Mouse (Mus musculus) neural tube, embryonic 14.5 days (tissue): Measurements from ENCODE around the gene Tdrd7. TPM values are rescaled to one million over a fixed set of nuclear protein-coding genes. Genes with fewer than 3 reads are reported as not detected.

Source experiments
- ATAC-seq: fragments of 200-750 bp; cut with Nextera tagmentation; 2 replicates; pipeline ENCODE4 v1.8.0; 2017; ENCODE audit warnings: low read depth, mild to moderate bottlenecking, moderate TSS enrichment, moderate library complexity
- H3K27ac ChIP-seq: fragments of 300-500 bp; sonication (generic); 2 replicates; pipeline ENCODE4 v1.5.1; 2014; ENCODE audit warnings: low read depth, mild to moderate bottlenecking, control low read depth, low read length, moderate library complexity, mixed read lengths
- H3K27me3 ChIP-seq: fragments of 300-500 bp; sonication (generic); 2 replicates; pipeline ENCODE4 v1.6.1; 2014; ENCODE audit warnings: low read length; ENCODE audit not compliant: control insufficient read depth, insufficient read depth
- H3K36me3 ChIP-seq: fragments of 300-500 bp; sonication (generic); 2 replicates; pipeline ENCODE4 v1.6.1; 2014; ENCODE audit warnings: low read length, mixed read lengths; ENCODE audit not compliant: control insufficient read depth, insufficient read depth
- H3K4me1 ChIP-seq: fragments of 300-500 bp; sonication (generic); 2 replicates; pipeline ENCODE4 v1.6.1; 2014; ENCODE audit warnings: low read length; ENCODE audit not compliant: control insufficient read depth, insufficient read depth
- H3K4me2 ChIP-seq: fragments of 300-500 bp; sonication (generic); 2 replicates; pipeline ENCODE4 v1.6.1; 2014; ENCODE audit warnings: mild to moderate bottlenecking, low read depth, low read length, control low read depth
- H3K4me3 ChIP-seq: fragments of 300-500 bp; sonication (generic); 2 replicates; pipeline ENCODE4 v1.5.1; 2014; ENCODE audit warnings: low read depth, low read length, control low read depth, mixed read lengths
- H3K9ac ChIP-seq: fragments of 300-500 bp; sonication (generic); replicated peaks from 2 replicates; pipeline ENCODE4 v1.6.1; 2014; ENCODE audit warnings: low read depth, mild to moderate bottlenecking, control low read depth, low read length, mixed read lengths
- H3K9me3 ChIP-seq: fragments of 300-500 bp; sonication (generic); 2 replicates; pipeline ENCODE4 v1.6.1; 2016; ENCODE audit warnings: low read length; ENCODE audit not compliant: control insufficient read depth
- WGBS: fragments of 180-500 bp; shearing (Covaris S2); extraction: QIAGEN DNeasy Blood & Tissue Kit; methylation state at CpG from one replicate; pipeline ENCODE4 v1.1.7; 2014; 5-methylcytosine and 5-hydroxymethylcytosine counted together
- polyA plus RNA-seq: library from polyadenylated mRNA; unstranded; fragments of >200 nt; fragmentation: Nextera tagmentation; extraction: Ambion mirVana; gene quantifications from 2 replicates; pipeline ENCODE4 v1.2.1, GENCODE M21; 2014

Tdrd7 gene
- polyA plus RNA-seq, 1 experiment from 2014 or later: 30.1 TPM

GRCm38 (mm10) chr4:46068060-46068459, 102.9 kb downstream of the Tdrd7 start:
- no peaks in the 10 kb centered on the region for H3K9me3 ChIP-seq
- no peak for ATAC-seq
- H3K36me3 ChIP-seq: no peaks in the 10 kb centered on the region
- H3K4me2 ChIP-seq: no peak overlapping the region
- H3K9ac ChIP-seq: no peak overlapping the region
- no peaks in the 10 kb centered on the region for H3K4me1 ChIP-seq
- H3K4me3 ChIP-seq: no peak overlapping the region
- no peaks in the 10 kb centered on the region for H3K27me3 ChIP-seq
- no peak overlapping the region for H3K27ac ChIP-seq
- WGBS: 74% methylated on average over 3 of the region's 3 CpGs

- no peak overlapping the region for H3K4me3 ChIP-seq
- no peaks in the 10 kb centered on the region for H3K9me3 ChIP-seq
- no peaks in the 10 kb centered on the region for H3K27me3 ChIP-seq
- 50% methylated on average over 1 of the region's 1 CpGs for WGBS
- H3K9ac ChIP-seq: no peak overlapping the region
- ATAC-seq: no peak
- no peak overlapping the region for H3K4me2 ChIP-seq
- no peak overlapping the region for H3K27ac ChIP-seq
- no peaks in the 10 kb centered on the region for H3K36me3 ChIP-seq
- no peaks in the 10 kb centered on the region for H3K4me1 ChIP-seq
These were observed 103.4 kb downstream of the Tdrd7 start for GRCm38 (mm10) chr4:46068573-46068972.

GRCm38 (mm10) chr4:46069851-46070482, 104.8 kb downstream of the Tdrd7 start:
- WGBS: 47% methylated on average over 6 of the region's 6 CpGs

GRCm38 (mm10) chr4:46072631-46073030, 107.5 kb downstream of the Tdrd7 start:
- Histone ChIP-seq H3K4me2 (no peak overlapping the region), H3K36me3 (no peaks in the 10 kb centered on the region), H3K27me3 (no peaks in the 10 kb centered on the region), H3K9ac (no peak overlapping the region), H3K4me3 (no peak overlapping the region), H3K4me1 (no peaks in the 10 kb centered on the region), H3K9me3 (no peaks in the 10 kb centered on the region), H3K27ac (no peak overlapping the region)
- no peak for ATAC-seq
- 91% methylated on average over 6 of the region's 6 CpGs for WGBS

More at GRCm38 (mm10) chr4:46069851-46070482, 104.8 kb downstream of the Tdrd7 start:
- no peak overlapping the region for H3K27ac ChIP-seq
- no peak overlapping the region for H3K4me3 ChIP-seq
- no peaks in the 10 kb centered on the region for H3K4me1 ChIP-seq
- H3K4me2 ChIP-seq: no peak overlapping the region
- no peak for ATAC-seq
- no peak overlapping the region for H3K9ac ChIP-seq
- H3K27me3 ChIP-seq: no peaks in the 10 kb centered on the region
- H3K36me3 ChIP-seq: no peaks in the 10 kb centered on the region
- no peaks in the 10 kb centered on the region for H3K9me3 ChIP-seq

- H3K27ac ChIP-seq: no peak overlapping the region
- no peaks in the 10 kb centered on the region for H3K27me3 ChIP-seq
- H3K4me1 ChIP-seq: no peaks in the 10 kb centered on the region
- no peaks in the 10 kb centered on the region for H3K36me3 ChIP-seq
- no peak overlapping the region for H3K4me3 ChIP-seq
- no peaks in the 10 kb centered on the region for H3K9me3 ChIP-seq
- no peak for ATAC-seq
- WGBS: 53% methylated on average over 4 of the region's 4 CpGs
- no peak overlapping the region for H3K4me2 ChIP-seq
- H3K9ac ChIP-seq: no peak overlapping the region
These were observed 108.6 kb downstream of the Tdrd7 start for GRCm38 (mm10) chr4:46073736-46074135.

GRCm38 (mm10) chr4:46075664-46076063, 110.5 kb downstream of the Tdrd7 start:
- Histone ChIP-seq H3K9me3 (no peaks in the 10 kb centered on the region), H3K36me3 (no peaks in the 10 kb centered on the region), H3K27ac (no peak overlapping the region), H3K9ac (no peak overlapping the region), H3K4me2 (no peak overlapping the region), H3K4me3 (no peak overlapping the region), H3K4me1 (no peaks in the 10 kb centered on the region), H3K27me3 (no peaks in the 10 kb centered on the region)
- 94% methylated on average over 3 of the region's 3 CpGs for WGBS
- no peak for ATAC-seq

- H3K36me3 ChIP-seq: no peaks in the 10 kb centered on the region
- 66% methylated on average over 2 of the region's 2 CpGs for WGBS
- no peak overlapping the region for H3K27ac ChIP-seq
- no peak overlapping the region for H3K9ac ChIP-seq
- no peak overlapping the region for H3K4me2 ChIP-seq
- H3K27me3 ChIP-seq: no peaks in the 10 kb centered on the region
- no peaks in the 10 kb centered on the region for H3K9me3 ChIP-seq
- H3K4me3 ChIP-seq: no peak overlapping the region
- no peaks in the 10 kb centered on the region for H3K4me1 ChIP-seq
- no peak for ATAC-seq
These were observed 111.8 kb downstream of the Tdrd7 start for GRCm38 (mm10) chr4:46076892-46077291.

- Histone ChIP-seq H3K27me3 (no peaks in the 10 kb centered on the region), H3K4me3 (no peak overlapping the region), H3K4me1 (no peaks in the 10 kb centered on the region; the same call in 1 of the 2 replicates), H3K9me3 (no peaks in the 10 kb centered on the region), H3K9ac (no peak overlapping the region), H3K36me3 (no peaks in the 10 kb centered on the region), H3K4me2 (no peak overlapping the region), H3K27ac (no peak overlapping the region)
- ATAC-seq: no peak
- 87% methylated on average over 4 of the region's 4 CpGs for WGBS
These were observed 115.1 kb downstream of the Tdrd7 start for GRCm38 (mm10) chr4:46080261-46080660.

GRCm38 (mm10) chr4:46082555-46082954, 117.4 kb downstream of the Tdrd7 start:
- no peaks in the 10 kb centered on the region; the same call in 1 of the 2 replicates for H3K4me1 ChIP-seq
- ATAC-seq: no peak
- H3K27ac ChIP-seq: no peak overlapping the region
- no peaks in the 10 kb centered on the region for H3K36me3 ChIP-seq
- H3K27me3 ChIP-seq: no peaks in the 10 kb centered on the region
- no peaks in the 10 kb centered on the region for H3K9me3 ChIP-seq
- H3K4me3 ChIP-seq: no peak overlapping the region
- H3K4me2 ChIP-seq: no peak overlapping the region
- no peak overlapping the region for H3K9ac ChIP-seq
- 80% methylated on average over 11 of the region's 11 CpGs for WGBS
